Mouse (Mus musculus): ENCODE data around the gene Mien1. TPM values are rescaled to one million over a fixed set of nuclear protein-coding genes. Genes with fewer than 3 reads are reported as not detected.

Gene Mien1
- total RNA-seq, 2 experiments from 2014 or later: 28.0 to 29.0 TPM

GRCm38 (mm10) chr11:98461109-98461720, 22.4 kb upstream of the Mien1 start:
- DNase-seq (ENCODE audit: low spot score in 2 of 2): no peak

DNA sequence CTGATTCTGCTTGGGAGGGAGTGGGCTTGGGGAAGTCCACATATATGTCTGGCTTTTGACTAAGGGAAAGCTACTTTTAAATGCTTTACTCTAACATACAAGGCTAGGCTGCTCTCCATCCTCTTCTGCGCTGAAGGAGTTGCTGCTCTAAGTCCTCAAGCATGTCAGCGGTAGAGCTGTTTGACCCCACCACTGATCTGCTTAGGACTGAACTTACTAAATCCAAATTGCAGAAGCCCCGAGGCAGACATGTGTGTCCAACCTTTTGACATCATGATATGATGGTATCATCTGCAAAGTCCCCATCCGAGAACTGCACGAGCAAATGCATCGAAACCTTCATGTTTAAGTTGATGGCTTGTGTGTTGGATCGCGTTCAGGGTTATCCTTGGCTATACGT, 21.1 kb upstream of the Mien1 start:
- no peak for DNase-seq (ENCODE audit: low spot score in 2 of 2)

- DNase-seq (ENCODE audit: low spot score in 2 of 2): no peak
Observed at GRCm38 (mm10) chr11:98459071-98459741, 20.4 kb upstream of the Mien1 start.

DNA sequence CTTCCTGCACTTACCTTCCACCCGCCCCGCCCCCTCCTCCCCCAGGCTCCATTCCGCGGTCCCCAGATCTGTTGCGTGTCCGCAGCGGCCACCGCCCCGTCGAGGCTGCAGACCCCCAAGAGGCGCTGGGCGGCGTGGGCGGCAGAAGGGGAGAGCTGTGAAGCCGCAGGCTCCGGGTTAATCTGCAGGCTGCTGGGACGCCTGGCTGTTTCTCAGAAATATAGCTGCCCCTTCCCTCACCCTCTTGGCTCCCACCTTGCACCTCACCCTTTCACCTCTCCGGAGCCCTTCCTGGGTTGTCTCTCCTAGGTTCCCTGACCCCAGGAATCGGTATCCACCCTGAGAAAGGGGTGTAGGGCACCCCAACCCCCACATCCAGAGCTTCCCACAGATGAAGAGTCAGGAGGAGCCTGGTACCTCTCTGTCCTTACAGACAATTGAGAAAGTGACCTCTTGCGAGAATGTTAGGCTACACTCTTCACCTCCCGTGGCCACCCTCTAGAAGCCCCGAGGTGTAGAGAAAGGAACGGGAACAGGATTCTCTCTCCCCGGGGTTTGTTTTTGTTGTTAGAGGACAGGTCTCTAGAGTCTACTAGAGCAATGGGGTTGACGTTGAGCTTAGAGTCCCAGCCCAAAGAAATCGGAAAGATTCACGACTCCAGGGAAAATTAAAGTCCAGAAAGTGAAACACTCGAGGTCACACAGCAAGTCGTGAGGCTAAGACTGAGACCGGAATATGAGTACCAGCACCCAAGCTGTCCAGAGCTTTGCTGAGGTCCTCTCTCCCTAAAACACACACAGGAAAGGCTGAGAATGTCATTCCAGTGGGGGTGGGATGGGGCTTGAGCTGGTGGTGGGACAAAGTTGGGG, 19.6 kb upstream of the Mien1 start:
- DNase-seq (ENCODE audit: low spot score in 2 of 2): no peak

DNA sequence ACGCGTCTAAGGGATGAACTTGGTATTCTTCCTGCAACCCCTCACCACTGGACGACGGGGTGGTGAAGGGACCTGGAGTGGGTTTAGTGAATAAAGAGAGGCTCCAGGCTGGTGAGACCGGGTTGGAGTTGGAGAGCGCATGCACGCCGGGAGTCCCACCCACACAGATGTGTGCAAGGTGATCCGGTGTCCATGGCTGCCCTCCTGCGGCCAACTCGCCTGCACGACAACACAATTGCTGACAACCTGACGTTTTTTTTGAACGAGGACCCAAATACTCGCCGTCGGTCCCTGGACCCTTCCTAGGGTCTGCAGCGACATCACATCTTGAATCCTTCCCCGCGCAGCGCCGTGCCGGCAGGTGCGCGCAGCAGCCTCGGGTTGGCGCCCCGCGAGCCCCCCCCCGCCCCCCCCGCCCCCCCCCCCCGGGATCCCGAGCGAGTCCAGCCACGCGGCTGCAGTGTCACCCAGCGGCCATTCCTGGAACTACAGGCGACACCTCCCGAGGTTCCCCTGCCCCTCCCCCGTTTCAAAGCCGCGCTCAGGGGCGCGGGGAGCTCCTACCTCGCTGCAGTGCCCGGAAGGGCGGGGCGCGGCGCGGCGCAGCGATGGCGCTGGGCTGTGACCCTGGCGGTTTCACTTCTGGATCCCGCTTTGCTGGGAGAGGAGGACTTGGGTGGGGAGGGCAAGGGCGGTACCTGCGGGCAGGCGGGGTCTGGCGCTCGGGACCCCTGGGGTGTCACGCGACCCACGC, 18.8 kb upstream of the Mien1 start:
- DNase-seq (ENCODE audit: low spot score in 2 of 2): peak; percentile 73 to 83

GRCm38 (mm10) chr11:98456945-98457344, 18.2 kb upstream of the Mien1 start:
- DNase-seq (ENCODE audit: low spot score in 2 of 2): no peak

- no peak for DNase-seq (ENCODE audit: low spot score in 2 of 2)
Observed at GRCm38 (mm10) chr11:98456545-98456944, 17.8 kb upstream of the Mien1 start.

DNA sequence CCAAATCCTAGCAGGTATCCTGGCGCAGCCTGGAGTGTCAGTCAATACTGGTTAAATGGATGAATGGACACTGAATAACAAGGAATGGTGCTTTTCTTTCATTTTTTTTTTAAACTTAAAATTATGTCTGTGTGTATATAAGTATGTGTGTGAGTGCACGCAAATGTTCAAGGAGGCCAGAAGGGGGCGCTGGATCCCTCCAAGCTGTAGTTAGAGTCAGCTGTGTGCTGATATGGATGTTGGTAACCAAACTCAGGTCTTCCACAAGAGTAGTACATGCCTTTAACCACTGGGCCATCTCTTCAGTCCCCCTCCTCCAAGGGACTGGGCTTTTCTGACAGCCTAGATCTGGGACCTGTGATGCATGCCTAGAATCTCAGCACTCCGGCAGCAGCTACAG, 16.7 kb upstream of the Mien1 start:
- no peak for DNase-seq (ENCODE audit: low spot score in 2 of 2)

- no peak for DNase-seq (ENCODE audit: low spot score in 2 of 2)
Observed at GRCm38 (mm10) chr11:98449921-98450771, 11.4 kb upstream of the Mien1 start.

GRCm38 (mm10) chr11:98449419-98449818, 10.6 kb upstream of the Mien1 start:
- DNase-seq (ENCODE audit: low spot score in 2 of 2): no peak

- DNase-seq (ENCODE audit: low spot score in 2 of 2): no peak
Observed at GRCm38 (mm10) chr11:98448191-98448790, 9.5 kb upstream of the Mien1 start.

DNA sequence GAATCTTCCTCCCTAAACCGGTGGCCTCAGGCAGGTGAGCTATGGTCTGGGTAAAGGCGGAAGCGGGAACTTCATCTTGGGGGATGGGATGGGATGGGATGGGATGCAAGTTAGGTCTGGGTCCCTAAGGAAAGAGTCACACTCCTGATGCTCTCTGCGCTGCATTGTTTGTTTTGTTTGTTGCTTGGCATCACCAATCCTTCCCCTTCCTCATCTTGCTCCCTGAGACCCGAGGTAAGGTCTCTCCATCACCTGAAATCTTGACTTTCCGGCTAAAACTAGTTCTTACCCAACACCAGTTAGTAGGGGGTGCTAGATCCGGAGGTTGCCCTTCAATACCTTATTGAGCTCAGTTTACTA, 8.7 kb upstream of the Mien1 start:
- DNase-seq (ENCODE audit: low spot score in 2 of 2): no peak

GRCm38 (mm10) chr11:98446562-98447474, 8.0 kb upstream of the Mien1 start:
- DNase-seq (ENCODE audit: low spot score in 2 of 2): no peak

GRCm38 (mm10) chr11:98446213-98446561, 7.4 kb upstream of the Mien1 start, which contains the start of gene Grb7:
TSS of gene Grb7 (plus strand) at chr11:98446394.
- DNase-seq (ENCODE audit: low spot score in 2 of 2): no peak

DNA sequence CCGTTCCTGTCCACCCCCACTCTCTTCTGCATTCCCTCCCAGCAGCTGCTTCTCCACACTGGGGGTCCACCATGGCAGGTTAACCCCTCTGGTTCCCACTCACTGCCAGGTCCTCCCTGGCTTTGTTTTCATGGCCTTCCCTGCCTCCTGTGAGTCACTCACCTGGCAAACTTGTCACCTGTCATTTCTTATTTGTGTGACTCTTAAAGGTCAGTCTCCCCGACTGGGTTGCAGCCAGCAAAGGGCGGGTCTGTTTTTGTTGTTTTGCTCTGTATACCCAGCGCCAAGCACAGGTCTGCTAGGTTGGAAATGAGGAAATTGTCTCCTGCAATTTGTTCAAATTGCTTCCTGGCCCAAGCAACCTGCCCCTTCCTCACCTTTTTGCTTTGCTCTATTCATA, 6.9 kb upstream of the Mien1 start:
- no peak for DNase-seq (ENCODE audit: low spot score in 2 of 2)

DNA sequence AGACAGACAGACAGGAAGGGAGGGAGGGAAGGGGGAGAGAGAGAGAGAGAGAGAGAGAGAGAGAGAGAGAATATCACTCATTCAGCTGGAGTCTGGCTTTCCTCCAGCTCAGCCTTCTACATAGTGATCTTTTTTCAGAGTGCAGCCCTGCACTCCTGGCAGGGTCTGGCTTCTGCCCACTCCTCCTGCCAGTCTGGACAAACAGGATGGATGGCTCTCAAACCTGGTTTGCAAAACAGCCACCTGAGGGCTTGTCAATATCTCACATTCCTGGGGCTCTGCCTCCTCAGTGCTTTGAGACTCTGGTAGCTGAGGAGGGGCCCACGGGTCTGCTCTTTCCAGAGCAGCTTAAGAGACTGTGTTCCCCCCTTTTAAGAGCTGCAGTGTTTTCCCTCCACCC, 6.4 kb upstream of the Mien1 start:
- no peak for DNase-seq (ENCODE audit: low spot score in 2 of 2)

DNA sequence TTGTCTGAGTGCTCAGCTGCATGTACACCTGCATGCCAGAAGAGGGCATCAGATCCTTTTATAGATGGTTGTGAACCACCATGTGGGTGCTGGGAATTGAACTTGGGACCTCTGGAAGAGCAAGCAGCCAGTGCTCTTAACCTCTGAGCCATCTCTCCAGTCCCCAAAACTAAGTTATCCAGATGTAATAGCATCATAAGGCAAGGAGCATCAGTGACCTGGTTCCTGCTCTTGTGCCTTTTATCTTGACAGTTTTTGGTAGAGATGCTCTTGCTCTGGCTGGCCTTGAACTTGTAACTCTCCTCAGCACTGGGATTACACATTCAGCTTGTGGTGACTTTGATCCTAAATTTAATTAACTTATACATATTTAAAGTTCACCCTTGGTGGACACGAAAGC, 4.9 kb upstream of the Mien1 start:
- no peak for DNase-seq (ENCODE audit: low spot score in 2 of 2)

DNA sequence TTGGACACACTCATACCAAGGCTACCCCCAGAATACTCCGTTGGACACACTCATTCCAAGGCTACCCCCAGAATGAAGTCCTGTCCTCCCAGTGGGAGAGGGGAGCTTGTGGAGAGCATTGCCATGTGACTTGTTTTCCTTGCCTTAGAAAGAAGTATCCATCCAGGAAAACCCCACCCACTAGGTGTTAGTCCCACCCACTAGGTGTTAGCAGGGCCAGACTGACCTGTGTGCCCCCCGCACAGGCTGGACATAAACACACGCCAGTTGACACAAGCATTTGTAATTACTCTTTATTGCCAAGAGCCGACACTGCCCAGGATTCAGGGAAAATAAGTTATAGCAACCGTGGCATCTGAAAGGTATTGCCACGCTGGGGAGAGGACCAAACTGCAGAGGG, 1.4 kb downstream of the Mien1 start:
- no peak for DNase-seq (ENCODE audit: low spot score in 2 of 2)

DNA sequence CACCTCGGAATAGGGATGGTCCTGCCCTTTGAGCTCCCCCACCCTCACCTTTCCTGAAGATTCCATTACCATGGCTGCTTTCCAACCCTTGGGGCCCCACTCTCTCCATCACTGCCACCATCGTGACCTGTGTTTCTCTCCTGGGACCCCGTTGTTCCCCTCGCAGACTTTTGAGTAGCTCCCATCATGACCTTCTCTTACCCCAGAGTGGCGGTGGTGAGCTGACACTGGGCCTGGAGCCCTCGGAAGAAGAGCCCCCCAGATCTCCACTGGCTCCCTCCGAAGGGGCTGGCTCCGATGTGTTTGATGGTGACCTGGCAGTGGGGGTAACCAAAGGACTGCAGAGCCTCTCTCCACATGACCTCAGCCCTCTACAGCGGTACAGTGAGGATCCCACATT, 3.1 kb downstream of the Mien1 start:
- DNase-seq (ENCODE audit: low spot score in 2 of 2): no peak
